Mouse (Mus musculus) G1E-ER4 (cell line): Measurements from ENCODE around the gene Trpv2. TPM values are rescaled to one million over a fixed set of nuclear protein-coding genes. Genes with fewer than 3 reads are reported as not detected.

ENCODE experiments used
- GATA1 ChIP-seq: IDR thresholded peaks from one replicate; pipeline ENCODE4 v1.8.0; 2012; ENCODE audit warnings: low read length, inconsistent platforms
- polyA plus RNA-seq: library from polyadenylated mRNA; stranded (reverse); fragments of >175 nt; gene quantifications from 2 replicates; pipeline ENCODE4 v1.2.3, GENCODE M21; 2012

Trpv2 gene
- polyA plus RNA-seq, 1 experiment: 1.8 TPM

DNA sequence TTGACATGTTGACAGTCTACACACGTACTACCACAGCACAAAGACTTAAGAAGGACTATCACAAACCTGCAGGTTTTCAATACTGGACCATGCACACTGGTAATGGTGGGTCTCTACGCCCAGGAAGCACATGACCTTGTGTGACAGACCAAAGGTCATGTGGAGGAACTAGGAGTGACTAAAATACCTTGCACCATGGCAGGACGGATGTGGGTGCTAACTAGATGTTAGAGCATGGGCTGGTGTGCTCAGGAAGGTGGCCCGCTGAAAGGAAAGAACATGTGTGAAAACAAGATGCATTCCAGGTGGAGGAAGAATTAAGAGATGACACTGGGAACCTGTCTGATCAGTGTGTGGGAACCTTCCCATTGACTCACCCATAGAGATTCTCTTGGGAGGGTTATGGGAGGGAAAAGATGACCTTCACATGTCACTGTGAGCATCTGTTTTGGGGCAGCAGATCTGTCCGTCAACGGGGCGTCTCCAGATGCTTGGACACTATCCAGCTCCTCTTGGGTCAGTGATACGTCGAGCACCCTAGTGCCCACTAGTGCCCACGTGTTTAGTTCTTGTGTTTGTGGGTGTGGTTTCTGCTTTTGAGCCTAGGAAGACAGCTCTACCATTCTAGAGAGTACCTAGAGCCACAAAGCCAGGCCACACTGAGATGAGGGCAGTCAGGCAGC, 69.5 kb downstream of the Trpv2 start:
- no peak for TF ChIP-seq GATA1

- TF ChIP-seq GATA1: no peak
These were observed 70.5 kb downstream of the Trpv2 start for GRCm38 (mm10) chr11:62644602-62645336.

- TF ChIP-seq GATA1: no peak
These were observed 71.0 kb downstream of the Trpv2 start for GRCm38 (mm10) chr11:62645337-62645675.

DNA sequence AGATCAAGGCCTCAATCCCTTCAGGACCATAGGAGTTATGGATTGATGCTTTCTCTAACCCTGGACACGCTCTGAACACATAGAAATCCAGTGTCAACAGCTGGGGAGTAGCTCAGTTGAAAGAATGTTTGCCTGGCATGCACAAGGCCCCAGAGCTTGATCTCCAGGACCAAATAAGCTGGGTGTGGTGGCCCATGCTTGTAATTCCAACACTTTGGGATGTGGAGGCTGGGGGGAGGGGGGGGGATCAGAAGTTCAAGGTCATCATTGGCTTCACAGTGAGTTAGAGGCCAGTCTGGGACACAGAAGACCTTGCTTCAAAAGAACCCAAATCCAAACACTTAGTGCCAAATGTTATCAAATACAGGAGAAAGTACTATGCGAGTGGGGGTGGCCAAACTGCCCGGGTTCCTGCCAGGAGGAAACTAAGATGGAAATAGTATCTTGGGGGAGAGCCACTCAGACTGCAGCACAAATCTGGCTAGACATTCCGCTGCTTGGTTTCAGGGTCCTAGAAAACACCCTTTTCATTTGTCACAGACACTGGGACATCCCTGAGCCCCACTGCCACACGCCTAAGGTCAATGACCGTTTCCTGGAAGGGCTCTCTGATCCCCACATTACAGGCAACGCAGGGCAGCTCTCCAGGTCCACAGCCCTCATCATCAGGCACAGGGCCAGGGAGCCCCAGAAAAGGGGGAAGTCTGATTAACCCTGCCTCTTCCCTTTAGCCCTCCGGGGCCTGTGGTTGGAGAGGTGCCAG, 71.6 kb downstream of the Trpv2 start:
- no peak for TF ChIP-seq GATA1

- no peak for TF ChIP-seq GATA1
These were observed 72.2 kb downstream of the Trpv2 start for GRCm38 (mm10) chr11:62646495-62646843.

GRCm38 (mm10) chr11:62646958-62647515, 72.8 kb downstream of the Trpv2 start:
- TF ChIP-seq GATA1: no peak

GRCm38 (mm10) chr11:62647661-62648590, 73.6 kb downstream of the Trpv2 start, which contains the start of gene Lrrc75a:
Gene Lrrc75a (minus strand): TSS chr11:62648523.
- TF ChIP-seq GATA1: no peak

- TF ChIP-seq GATA1: no peak
These were observed 74.5 kb downstream of the Trpv2 start, which contains the start of gene Mmgt2 for GRCm38 (mm10) chr11:62648591-62649391. Gene Mmgt2 (plus strand): TSS chr11:62648664.

Other genes with a start within 250 kb of the Trpv2 start
- gene Pigl, start 116.0 kb upstream of the Trpv2 start, polyA plus RNA-seq: 3.8 and 4.6 TPM in 2 replicates
- gene Ncor1, start 115.9 kb upstream of the Trpv2 start, polyA plus RNA-seq: 90.4 and 120 TPM in 2 replicates
- 178 and 209 TPM in 2 replicates for gene Cenpv, start 35.2 kb upstream of the Trpv2 start, polyA plus RNA-seq
- gene Ubb, start 23.3 kb upstream of the Trpv2 start, polyA plus RNA-seq: 1,001 and 2,468 TPM in 2 replicates
- gene Lrrc75a, start 74.0 kb downstream of the Trpv2 start, polyA plus RNA-seq: not detected in 2 replicates
- gene Mmgt2, start 74.2 kb downstream of the Trpv2 start, polyA plus RNA-seq: 0.66 and 0.85 TPM in 2 replicates
- not detected in 2 replicates for gene Zfp287, start 157.4 kb downstream of the Trpv2 start, polyA plus RNA-seq
- gene Gm10428, start 178.6 kb downstream of the Trpv2 start, polyA plus RNA-seq: not detected in 2 replicates
- gene Zfp286, start 215.0 kb downstream of the Trpv2 start, polyA plus RNA-seq: not detected in 2 replicates
- not detected in 2 replicates for gene Trim16, start 245.7 kb downstream of the Trpv2 start, polyA plus RNA-seq